In the genomic region with DNA sequence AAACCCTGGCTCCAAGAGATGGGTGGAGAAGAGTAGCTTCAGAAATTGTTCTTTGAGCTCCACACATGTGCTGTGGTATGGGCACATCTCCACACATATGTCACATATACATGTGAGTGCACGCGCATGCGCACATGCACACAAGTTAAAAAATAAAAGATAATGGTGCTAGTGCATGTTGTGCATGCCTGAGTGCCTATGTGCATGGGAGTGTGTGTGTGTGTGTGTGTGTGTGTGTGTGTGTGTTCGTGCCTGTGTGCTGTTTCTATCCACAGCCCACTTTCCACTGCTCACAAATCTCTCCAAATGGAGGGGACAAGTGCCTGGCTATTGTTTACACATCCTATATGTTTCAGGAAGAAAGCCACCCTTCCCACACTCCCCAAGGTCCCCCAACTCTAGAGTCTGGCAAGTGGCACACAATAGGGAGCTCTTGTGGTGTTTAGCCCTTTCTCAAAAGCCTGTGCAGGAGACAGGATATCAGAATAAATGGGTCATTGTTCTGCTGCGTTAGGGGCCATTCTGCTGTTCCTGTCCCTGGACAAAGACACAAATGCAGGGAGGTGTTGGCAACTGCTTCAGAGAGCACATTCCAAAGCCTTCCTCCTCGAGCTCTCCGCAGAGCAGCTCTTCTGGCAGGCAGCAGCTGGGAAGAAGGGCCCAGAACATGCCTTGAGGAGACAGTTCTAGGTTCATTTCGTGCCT, we compare ENCODE assay signal across 10 mouse cellular contexts. TPM values are rescaled to one million over a fixed set of nuclear protein-coding genes. Genes with fewer than 3 reads are reported as not detected.
DNase-seq lines count a peak whose midpoint lies in the region; ATAC-seq and TF ChIP-seq lines count a peak whose summit lies in the region.
"Had no signal": no experiment of that assay in that cellular context is flagged by ENCODE, and none has a peak within 500 bp of the region (broad histone marks: within the 10 kb centered on the region; RNA-seq: fewer than 3 reads in every experiment).

No protein-coding gene starts in this region.

- H3K4me3 ChIP-seq in intestine, embryonic 14.5 days (ENCODE audit: low read depth, low read length), result no peak overlapping the region
- no peak overlapping the region for H3K4me3 ChIP-seq in intestine, postnatal 0 days (ENCODE audit: low read depth, low read length)
- no peak overlapping the region for H3K4me3 ChIP-seq in embryonic facial prominence, embryonic 10.5 days
- H3K4me3 ChIP-seq in intestine, embryonic 15.5 days (replicated peaks), result no peak overlapping the region
- H3K4me3 ChIP-seq: myocyte had no signal

- 0 out of 2 replicates have a peak overlapping the region, but pooled peaks have one; percentile 4 for H3K27ac ChIP-seq in intestine, embryonic 14.5 days (ENCODE audit: low read depth)
- H3K27ac ChIP-seq in intestine, postnatal 0 days (ENCODE audit: low read depth, low read length), result no peak overlapping the region
- H3K27ac ChIP-seq in embryonic facial prominence, embryonic 10.5 days (replicated peaks), result no peak overlapping the region
- H3K27ac ChIP-seq in intestine, embryonic 15.5 days, result no peak overlapping the region

- TF ChIP-seq CTCF in intestine, postnatal 0 days (IDR thresholded peaks at IDR 0.05; ENCODE audit: low read depth), result no peak

- 0 out of 2 replicates have a peak, but pooled peaks have one; percentile 40 for ATAC-seq in intestine, embryonic 14.5 days (replicated peaks; ENCODE audit: low FRiP score, low TSS enrichment, low read depth)
- ATAC-seq in intestine, postnatal 0 days, result no peak
- 0 out of 2 replicates have a peak, but pooled peaks have one; percentile 42 for ATAC-seq in intestine, embryonic 15.5 days

- peaks cover 7% of the 10 kb centered on the region; the same call in 1 of the 2 replicates for H3K4me1 ChIP-seq in intestine, embryonic 14.5 days (replicated peaks; ENCODE audit: control insufficient read depth, insufficient read depth, low read length)
- peaks cover 5% of the 10 kb centered on the region; the same call in 1 of the 2 replicates for H3K4me1 ChIP-seq in intestine, postnatal 0 days (replicated peaks; ENCODE audit: control insufficient read depth, insufficient read depth, low read length)
- peaks cover 18% of the 10 kb centered on the region for H3K4me1 ChIP-seq in embryonic facial prominence, embryonic 10.5 days
- no peaks in the 10 kb centered on the region for H3K4me1 ChIP-seq in intestine, embryonic 15.5 days (replicated peaks)

- no peak overlapping the region for H3K9ac ChIP-seq in intestine, embryonic 14.5 days (ENCODE audit: low read length)
- no peak overlapping the region for H3K9ac ChIP-seq in intestine, postnatal 0 days (ENCODE audit: low read depth, low read length)
- no peak overlapping the region for H3K9ac ChIP-seq in intestine, embryonic 15.5 days

- H3K36me3 ChIP-seq in intestine, embryonic 14.5 days (ENCODE audit: control insufficient read depth, insufficient read depth, low read length), result no peaks in the 10 kb centered on the region
- no peaks in the 10 kb centered on the region for H3K36me3 ChIP-seq in intestine, postnatal 0 days (ENCODE audit: control insufficient read depth, insufficient read depth)
- no peaks in the 10 kb centered on the region for H3K36me3 ChIP-seq in embryonic facial prominence, embryonic 10.5 days (replicated peaks)
- no peaks in the 10 kb centered on the region for H3K36me3 ChIP-seq in intestine, embryonic 15.5 days

- no peak overlapping the region for H3K4me2 ChIP-seq in intestine, embryonic 14.5 days (ENCODE audit: low read length)
- no peak overlapping the region for H3K4me2 ChIP-seq in intestine, postnatal 0 days (replicated peaks; ENCODE audit: low read depth)
- H3K4me2 ChIP-seq in intestine, embryonic 15.5 days (replicated peaks), result no peak overlapping the region

- H3K27me3 ChIP-seq in intestine, embryonic 14.5 days (replicated peaks; ENCODE audit: control insufficient read depth, insufficient read depth, low read length), result no peaks in the 10 kb centered on the region
- no peaks in the 10 kb centered on the region for H3K27me3 ChIP-seq in intestine, postnatal 0 days (replicated peaks; ENCODE audit: control insufficient read depth, insufficient read depth, low read length)
- 0 out of 2 replicates have a peak, but pooled peaks cover 5% of the 10 kb centered on the region for H3K27me3 ChIP-seq in embryonic facial prominence, embryonic 10.5 days (replicated peaks; ENCODE audit: low read depth, poor library complexity, severe bottlenecking)
- no peaks in the 10 kb centered on the region for H3K27me3 ChIP-seq in intestine, embryonic 15.5 days (replicated peaks)

- WGBS in intestine, embryonic 14.5 days, result 66% methylated on average over 8 of the region's 8 CpGs
- 70% methylated on average over 8 of the region's 8 CpGs for WGBS in intestine, postnatal 0 days
- 55% methylated on average over 8 of the region's 8 CpGs for WGBS in embryonic facial prominence, embryonic 10.5 days
- WGBS in intestine, embryonic 15.5 days, result 64% methylated on average over 8 of the region's 8 CpGs

- no peaks in the 10 kb centered on the region for H3K9me3 ChIP-seq in intestine, embryonic 14.5 days (ENCODE audit: control insufficient read depth, low read length)
- no peaks in the 10 kb centered on the region for H3K9me3 ChIP-seq in intestine, postnatal 0 days (ENCODE audit: control insufficient read depth)
- no peaks in the 10 kb centered on the region for H3K9me3 ChIP-seq in embryonic facial prominence, embryonic 10.5 days
- H3K9me3 ChIP-seq in intestine, embryonic 15.5 days, result no peaks in the 10 kb centered on the region

- no peak for DNase-seq in intestine, embryonic 14.5 days (ENCODE audit: low spot score)
- peak; percentile 15 for DNase-seq in embryonic facial prominence, embryonic 10.5 days (ENCODE audit: low spot score)
- DNase-seq in lung, postnatal 4 days, result peak; percentile 52 to 68
- no peak for DNase-seq in thymus, postnatal 14 days
- no peak for DNase-seq in spleen, postnatal 4 days (ENCODE audit: low spot score in 2 of 2)
- DNase-seq in frontal cortex, postnatal 36 days (ENCODE audit: low spot score in 2 of 2), result no peak
- DNase-seq: cerebellum, postnatal 14 days had no signal

RNA-seq across cellular contexts. Expression of gene Tgfbr2, which starts 37.9 kb away (rescaled TPM):
- 37.0 and 39.4 TPM in 2 replicates for polyA plus RNA-seq in intestine, embryonic 14.5 days (2014; fragmentation: Nextera tagmentation; extraction: Ambion mirVana)
- polyA plus RNA-seq in intestine, postnatal 0 days (2015; fragmentation: Nextera tagmentation; extraction: Ambion mirVana), result 16.0 and 16.1 TPM in 2 replicates
- polyA plus RNA-seq in embryonic facial prominence, embryonic 10.5 days (2016; fragmentation: Nextera tagmentation; extraction: Ambion mirVana), result 8.6 and 9.2 TPM in 2 replicates
- 28.3 and 31.8 TPM in 2 replicates for polyA plus RNA-seq in intestine, embryonic 15.5 days (2015; fragmentation: Nextera tagmentation; extraction: Ambion mirVana)

Comparison
In these comparisons a context has a peak if more than half of its experiments do, and no peak if none do; other contexts are left out.
1. DNase-seq: peak in embryonic facial prominence, embryonic 10.5 days (single experiment) and lung, postnatal 4 days (2 of 2); none in intestine, embryonic 14.5 days (single experiment), thymus, postnatal 14 days (single experiment), spleen, postnatal 4 days (0 of 2) and frontal cortex, postnatal 36 days (0 of 2).